Mouse (Mus musculus): Measurements from ENCODE around the gene Krtap4-9. TPM values are rescaled to one million over a fixed set of nuclear protein-coding genes. Genes with fewer than 3 reads are reported as not detected.
"Not testable (repeated sequence)": the region's sequence is repeated elsewhere in the genome, so short reads cannot be mapped to it uniquely, and the experiment has no call there.

The Krtap4-9 gene
- polyA plus RNA-seq (2014; fragmentation: Nextera tagmentation; extraction: Ambion mirVana): not detected in 2 replicates

GRCm38 (mm10) chr11:99784900-99785299 is at the start of gene Krtap4-9:
Gene Krtap4-9 (plus strand): TSS chr11:99785200.
- not testable (repeated sequence) for H3K36me3 ChIP-seq (ENCODE audit: control insufficient read depth, insufficient read depth, low read length); H3K4me3 ChIP-seq (ENCODE audit: low read depth, low read length); H3K4me2 ChIP-seq (ENCODE audit: low read length); H3K9ac ChIP-seq (ENCODE audit: low read length); H3K4me1 ChIP-seq (replicated peaks; ENCODE audit: control insufficient read depth, insufficient read depth, low read length); DNase-seq (ENCODE audit: low spot score); H3K9me3 ChIP-seq (ENCODE audit: control insufficient read depth, low read length); H3K27me3 ChIP-seq (replicated peaks; ENCODE audit: control insufficient read depth, insufficient read depth, low read length); H3K27ac ChIP-seq (ENCODE audit: low read depth); ATAC-seq (replicated peaks; ENCODE audit: low FRiP score, low TSS enrichment, low read depth)

GRCm38 (mm10) chr11:99743985-99744384 is 41.0 kb upstream of the Krtap4-9 start:
- DNase-seq (ENCODE audit: low spot score): no peak
- H3K4me2 ChIP-seq (ENCODE audit: low read length): no peak overlapping the region
- no peaks in the 10 kb centered on the region for H3K27me3 ChIP-seq (replicated peaks; ENCODE audit: control insufficient read depth, insufficient read depth, low read length)
- H3K9me3 ChIP-seq (ENCODE audit: control insufficient read depth, low read length): no peaks in the 10 kb centered on the region
- H3K4me1 ChIP-seq (replicated peaks; ENCODE audit: control insufficient read depth, insufficient read depth, low read length): no peaks in the 10 kb centered on the region
- 76% methylated on average over 3 of the region's 3 CpGs for WGBS
- ATAC-seq (replicated peaks; ENCODE audit: low FRiP score, low TSS enrichment, low read depth): no peak
- no peak overlapping the region for H3K4me3 ChIP-seq (ENCODE audit: low read depth, low read length)
- no peaks in the 10 kb centered on the region for H3K36me3 ChIP-seq (ENCODE audit: control insufficient read depth, insufficient read depth, low read length)
- H3K27ac ChIP-seq (ENCODE audit: low read depth): no peak overlapping the region
- H3K9ac ChIP-seq (ENCODE audit: low read length): no peak overlapping the region

GRCm38 (mm10) chr11:99758877-99759276 is 26.1 kb upstream of the Krtap4-9 start:
- Histone ChIP-seq H3K9me3 (ENCODE audit: control insufficient read depth, low read length) (no peaks in the 10 kb centered on the region), H3K4me3 (ENCODE audit: low read depth, low read length) (no peak overlapping the region), H3K9ac (ENCODE audit: low read length) (no peak overlapping the region), H3K36me3 (ENCODE audit: control insufficient read depth, insufficient read depth, low read length) (no peaks in the 10 kb centered on the region), H3K27me3 (replicated peaks; ENCODE audit: control insufficient read depth, insufficient read depth, low read length) (no peaks in the 10 kb centered on the region), H3K4me1 (replicated peaks; ENCODE audit: control insufficient read depth, insufficient read depth, low read length) (no peaks in the 10 kb centered on the region), H3K27ac (ENCODE audit: low read depth) (no peak overlapping the region), H3K4me2 (ENCODE audit: low read length) (no peak overlapping the region)
- ATAC-seq (replicated peaks; ENCODE audit: low FRiP score, low TSS enrichment, low read depth) (no peak), DNase-seq (ENCODE audit: low spot score) (no peak)
- 83% methylated on average over 1 of the region's 1 CpGs for WGBS

GRCm38 (mm10) chr11:99768410-99768809 is 16.6 kb upstream of the Krtap4-9 start:
- Histone ChIP-seq H3K9ac (ENCODE audit: low read length) (no peak overlapping the region), H3K36me3 (ENCODE audit: control insufficient read depth, insufficient read depth, low read length) (no peaks in the 10 kb centered on the region), H3K9me3 (ENCODE audit: control insufficient read depth, low read length) (no peaks in the 10 kb centered on the region), H3K4me1 (replicated peaks; ENCODE audit: control insufficient read depth, insufficient read depth, low read length) (no peaks in the 10 kb centered on the region), H3K4me3 (ENCODE audit: low read depth, low read length) (no peak overlapping the region), H3K27me3 (replicated peaks; ENCODE audit: control insufficient read depth, insufficient read depth, low read length) (no peaks in the 10 kb centered on the region), H3K27ac (ENCODE audit: low read depth) (no peak overlapping the region), H3K4me2 (ENCODE audit: low read length) (no peak overlapping the region)
- ATAC-seq (replicated peaks; ENCODE audit: low FRiP score, low TSS enrichment, low read depth) (no peak), DNase-seq (ENCODE audit: low spot score) (no peak)
- 74% methylated on average over 2 of the region's 2 CpGs for WGBS

GRCm38 (mm10) chr11:99772813-99773212 is 12.2 kb upstream of the Krtap4-9 start, which contains the start of gene Gm11595:
Gene Gm11595 (minus strand): TSS chr11:99772913.
- not testable (repeated sequence) for H3K27me3 ChIP-seq (replicated peaks; ENCODE audit: control insufficient read depth, insufficient read depth, low read length); H3K4me1 ChIP-seq (replicated peaks; ENCODE audit: control insufficient read depth, insufficient read depth, low read length); ATAC-seq (replicated peaks; ENCODE audit: low FRiP score, low TSS enrichment, low read depth); H3K27ac ChIP-seq (ENCODE audit: low read depth); H3K36me3 ChIP-seq (ENCODE audit: control insufficient read depth, insufficient read depth, low read length); H3K9me3 ChIP-seq (ENCODE audit: control insufficient read depth, low read length); H3K4me2 ChIP-seq (ENCODE audit: low read length); H3K4me3 ChIP-seq (ENCODE audit: low read depth, low read length); H3K9ac ChIP-seq (ENCODE audit: low read length); DNase-seq (ENCODE audit: low spot score)

- H3K4me2 ChIP-seq (ENCODE audit: low read length): no peak overlapping the region
- no peak overlapping the region for H3K9ac ChIP-seq (ENCODE audit: low read length)
- WGBS: 58% methylated on average over 7 of the region's 7 CpGs
- H3K9me3 ChIP-seq (ENCODE audit: control insufficient read depth, low read length): no peaks in the 10 kb centered on the region
- no peak overlapping the region for H3K27ac ChIP-seq (ENCODE audit: low read depth)
- no peaks in the 10 kb centered on the region for H3K36me3 ChIP-seq (ENCODE audit: control insufficient read depth, insufficient read depth, low read length)
- ATAC-seq (replicated peaks; ENCODE audit: low FRiP score, low TSS enrichment, low read depth) (no peak), DNase-seq (ENCODE audit: low spot score) (no peak)
- no peak overlapping the region for H3K4me3 ChIP-seq (ENCODE audit: low read depth, low read length)
- 0 out of 2 replicates have a peak, but pooled peaks cover 4% of the 10 kb centered on the region for H3K4me1 ChIP-seq (replicated peaks; ENCODE audit: control insufficient read depth, insufficient read depth, low read length)
- no peaks in the 10 kb centered on the region for H3K27me3 ChIP-seq (replicated peaks; ENCODE audit: control insufficient read depth, insufficient read depth, low read length)
Measured at GRCm38 (mm10) chr11:99778401-99778800, 6.6 kb upstream of the Krtap4-9 start.

GRCm38 (mm10) chr11:99780604-99781003 is 4.4 kb upstream of the Krtap4-9 start, which contains the start of gene Krtap4-8:
Gene Krtap4-8 (minus strand): TSS chr11:99780704.
- H3K27me3 ChIP-seq (replicated peaks; ENCODE audit: control insufficient read depth, insufficient read depth, low read length): no peaks in the 10 kb centered on the region
- no peak within 1 kb of the TSS for H3K4me2 ChIP-seq (ENCODE audit: low read length)
- no peak within 1 kb of the TSS for H3K27ac ChIP-seq (ENCODE audit: low read depth)
- H3K36me3 ChIP-seq (ENCODE audit: control insufficient read depth, insufficient read depth, low read length): no peaks in the 10 kb centered on the region
- H3K4me1 ChIP-seq (replicated peaks; ENCODE audit: control insufficient read depth, insufficient read depth, low read length): 0 out of 2 replicates have a peak, but pooled peaks cover 4% of the 10 kb centered on the region
- DNase-seq (ENCODE audit: low spot score) (no peak), ATAC-seq (replicated peaks; ENCODE audit: low FRiP score, low TSS enrichment, low read depth) (no peak)
- H3K9me3 ChIP-seq (ENCODE audit: control insufficient read depth, low read length): no peaks in the 10 kb centered on the region
- no peak within 1 kb of the TSS for H3K9ac ChIP-seq (ENCODE audit: low read length)
- 90% methylated on average over 2 of the region's 2 CpGs for WGBS
- no peak within 1 kb of the TSS for H3K4me3 ChIP-seq (ENCODE audit: low read depth, low read length)

GRCm38 (mm10) chr11:99793367-99793766 is 8.4 kb downstream of the Krtap4-9 start, which contains the start of gene Gm11596:
Gene Gm11596 (minus strand): TSS chr11:99793467.
- Histone ChIP-seq H3K4me3 (ENCODE audit: low read depth, low read length) (no peak within 1 kb of the TSS), H3K27ac (ENCODE audit: low read depth) (no peak within 1 kb of the TSS), H3K4me1 (replicated peaks; ENCODE audit: control insufficient read depth, insufficient read depth, low read length) (no peaks in the 10 kb centered on the region), H3K9ac (ENCODE audit: low read length) (no peak within 1 kb of the TSS), H3K27me3 (replicated peaks; ENCODE audit: control insufficient read depth, insufficient read depth, low read length) (no peaks in the 10 kb centered on the region), H3K4me2 (ENCODE audit: low read length) (no peak within 1 kb of the TSS), H3K36me3 (ENCODE audit: control insufficient read depth, insufficient read depth, low read length) (no peaks in the 10 kb centered on the region), H3K9me3 (ENCODE audit: control insufficient read depth, low read length) (no peaks in the 10 kb centered on the region)
- ATAC-seq (replicated peaks; ENCODE audit: low FRiP score, low TSS enrichment, low read depth): no peak
- no peak for DNase-seq (ENCODE audit: low spot score)
- WGBS: 78% methylated on average over 2 of the region's 2 CpGs

- not testable (repeated sequence) for ATAC-seq (replicated peaks; ENCODE audit: low FRiP score, low TSS enrichment, low read depth); H3K27me3 ChIP-seq (replicated peaks; ENCODE audit: control insufficient read depth, insufficient read depth, low read length); H3K27ac ChIP-seq (ENCODE audit: low read depth); DNase-seq (ENCODE audit: low spot score); H3K9me3 ChIP-seq (ENCODE audit: control insufficient read depth, low read length); H3K4me3 ChIP-seq (ENCODE audit: low read depth, low read length); H3K4me2 ChIP-seq (ENCODE audit: low read length); H3K4me1 ChIP-seq (replicated peaks; ENCODE audit: control insufficient read depth, insufficient read depth, low read length); H3K36me3 ChIP-seq (ENCODE audit: control insufficient read depth, insufficient read depth, low read length); H3K9ac ChIP-seq (ENCODE audit: low read length)
- WGBS: no CpG with 5 or more reads among the region's 1 CpGs
Measured at GRCm38 (mm10) chr11:99798832-99799231, 13.8 kb downstream of the Krtap4-9 start, which contains the start of gene Gm11569. Gene Gm11569 (minus strand): TSS chr11:99798932.
